Mouse (Mus musculus): Measurements from ENCODE around the gene Gtf2h3. TPM values are rescaled to one million over a fixed set of nuclear protein-coding genes. Genes with fewer than 3 reads are reported as not detected.
"Not testable (repeated sequence)": the region's sequence is repeated elsewhere in the genome, so short reads cannot be mapped to it uniquely, and the experiment has no call there.

Gene Gtf2h3
- 10 to 100 TPM; 30.0 to 32.4 TPM for total RNA-seq (2021)

DNA sequence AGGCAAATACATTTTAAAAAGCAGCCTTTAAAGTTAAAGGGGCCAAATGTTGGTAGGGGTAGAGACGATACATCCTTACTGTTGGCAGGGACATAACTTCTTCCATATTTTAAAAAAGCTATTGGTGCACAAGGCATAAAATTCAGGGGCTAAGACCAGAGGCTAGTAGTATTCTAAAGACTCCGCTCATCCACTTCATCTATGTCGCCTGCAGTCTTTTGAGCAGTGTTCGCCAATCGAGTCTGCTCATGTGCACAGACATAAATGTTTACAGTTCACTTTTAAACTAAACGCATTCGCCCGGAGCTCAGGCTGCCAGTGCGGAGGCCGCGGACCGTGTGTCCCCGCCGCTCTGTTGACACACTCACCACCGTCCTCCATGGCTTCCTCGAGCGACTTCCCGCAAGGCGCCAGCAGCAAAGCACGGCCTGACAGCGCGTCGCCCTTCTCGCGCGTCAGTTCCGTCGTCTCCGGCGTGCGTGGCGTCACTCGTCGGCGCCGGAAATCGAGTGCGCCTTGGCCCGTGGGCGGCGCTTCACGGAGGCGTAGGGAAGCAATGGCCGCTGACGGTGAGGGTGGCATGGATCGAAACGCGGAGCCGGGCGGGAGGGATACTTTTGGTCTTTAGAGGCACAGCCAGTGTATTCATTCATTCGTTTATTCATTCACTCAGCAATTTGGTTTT lies at the start of gene Gtf2h3, which contains the start of gene Eif2b1:
Gtf2h3 (plus strand) TSS at position 508 of the 685 bp plus-strand sequence.
Eif2b1 (minus strand) TSS at position 499 of the 685 bp plus-strand sequence.
- DNase-seq: peak; percentile 92 to 93

DNA sequence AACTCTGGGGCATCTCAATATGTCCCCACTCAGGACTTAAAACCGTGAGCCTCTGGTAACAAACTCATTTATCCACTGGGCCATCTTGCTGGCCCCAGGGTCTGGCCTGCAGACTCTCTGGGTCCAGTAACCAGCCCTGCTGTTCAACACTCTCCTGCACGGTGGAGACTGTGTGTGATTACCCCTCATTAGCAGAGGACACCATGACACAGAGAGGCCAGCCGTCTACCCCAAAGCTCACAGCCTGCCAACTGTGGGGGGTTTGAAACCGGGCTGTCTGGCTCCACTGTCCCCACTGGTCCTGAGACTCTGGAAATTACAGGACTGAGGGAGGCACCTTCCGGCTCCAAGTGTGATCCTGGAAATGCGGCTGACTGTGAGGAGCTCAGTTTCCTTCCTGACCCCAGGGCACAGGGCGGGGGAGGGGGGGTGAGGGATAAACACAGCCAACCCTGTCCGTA lies 49.7 kb upstream of the Gtf2h3 start:
- no peak for DNase-seq

DNA sequence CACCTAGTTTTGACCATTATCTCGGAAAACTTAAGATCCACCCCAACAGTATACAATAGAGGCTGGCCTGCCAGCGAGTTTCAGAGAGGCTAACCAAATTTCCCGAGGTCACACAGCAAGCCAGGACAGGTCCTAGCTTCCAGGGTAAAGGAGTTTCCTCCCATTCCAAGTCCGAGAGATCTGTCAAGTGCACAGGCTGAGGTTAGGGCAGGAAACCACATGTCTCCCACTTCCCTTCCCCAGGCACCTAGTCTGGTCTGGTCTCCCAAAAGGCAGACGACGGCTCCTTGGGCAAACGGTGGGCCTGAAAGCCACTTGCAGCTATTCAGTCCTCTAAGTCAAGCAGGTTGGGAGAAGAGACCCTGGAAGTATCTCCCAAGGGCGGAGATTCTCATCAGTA lies 49.2 kb upstream of the Gtf2h3 start:
- DNase-seq: no peak

DNA sequence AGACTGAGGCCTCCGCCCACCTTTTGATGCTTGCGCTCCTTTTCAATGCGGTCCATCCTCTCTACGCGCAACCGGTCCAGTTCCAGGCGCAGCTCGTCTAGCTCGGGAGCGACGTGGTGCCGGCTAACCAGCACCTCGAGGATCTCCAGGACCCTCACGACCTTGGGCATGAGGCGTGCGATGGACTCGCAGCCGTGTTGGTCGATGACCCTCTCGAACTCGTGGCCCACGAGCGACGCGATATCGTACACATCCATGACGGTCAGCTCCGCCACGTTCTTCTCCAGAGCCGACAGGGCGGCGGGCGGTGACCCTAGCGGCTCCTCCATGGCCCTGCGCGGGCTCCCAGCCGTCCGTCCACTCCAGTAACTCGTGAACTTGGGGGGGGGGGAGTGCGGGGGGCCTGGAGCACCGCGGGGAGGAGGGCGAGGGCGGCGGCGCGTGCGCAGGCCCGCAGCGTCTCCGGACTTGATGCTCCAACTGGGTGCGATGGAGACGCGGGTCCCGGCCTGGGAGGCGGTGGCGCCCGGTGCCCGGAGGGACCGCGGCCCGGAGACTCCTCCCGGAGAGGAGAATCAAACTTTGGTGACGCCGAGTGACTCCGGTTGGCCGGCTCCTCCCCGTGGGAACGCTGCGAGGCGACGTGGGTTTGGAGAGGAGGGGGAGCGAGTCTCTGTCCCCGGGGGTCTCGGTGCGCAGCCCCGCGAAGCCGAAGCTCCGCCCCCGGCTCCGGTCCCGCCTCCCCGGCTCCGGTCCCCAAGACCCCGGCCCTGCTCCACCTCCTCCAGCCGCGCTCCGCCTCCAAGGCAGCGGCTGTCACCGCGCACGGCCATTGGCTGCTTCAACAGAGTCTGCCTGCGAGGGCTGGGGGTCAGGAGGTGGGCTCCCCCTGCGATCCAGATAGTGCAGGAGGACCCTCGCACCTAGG lies 48.0 kb upstream of the Gtf2h3 start, which contains the start of gene Rilpl1:
Rilpl1 (minus strand) TSS at position 737 of the 928 bp plus-strand sequence.
- peak; percentile 84 for DNase-seq

DNA sequence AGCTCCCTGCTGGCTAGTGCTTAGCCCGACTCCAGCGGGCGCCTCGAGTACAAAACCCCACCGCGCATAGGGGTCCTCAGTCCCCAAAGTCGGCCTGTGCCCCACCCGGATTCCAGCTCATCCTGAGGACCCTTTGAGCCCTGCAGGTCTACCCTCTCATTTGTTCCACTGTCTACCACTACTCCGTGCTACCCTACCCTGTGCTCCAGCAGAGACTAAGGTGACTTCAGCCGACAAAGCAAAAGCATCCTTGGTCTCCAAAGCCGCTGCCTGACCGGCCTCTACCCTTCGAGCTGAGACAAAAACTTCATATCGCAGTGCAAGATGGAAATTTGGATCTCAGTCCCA lies 47.4 kb upstream of the Gtf2h3 start:
- DNase-seq: no peak

DNA sequence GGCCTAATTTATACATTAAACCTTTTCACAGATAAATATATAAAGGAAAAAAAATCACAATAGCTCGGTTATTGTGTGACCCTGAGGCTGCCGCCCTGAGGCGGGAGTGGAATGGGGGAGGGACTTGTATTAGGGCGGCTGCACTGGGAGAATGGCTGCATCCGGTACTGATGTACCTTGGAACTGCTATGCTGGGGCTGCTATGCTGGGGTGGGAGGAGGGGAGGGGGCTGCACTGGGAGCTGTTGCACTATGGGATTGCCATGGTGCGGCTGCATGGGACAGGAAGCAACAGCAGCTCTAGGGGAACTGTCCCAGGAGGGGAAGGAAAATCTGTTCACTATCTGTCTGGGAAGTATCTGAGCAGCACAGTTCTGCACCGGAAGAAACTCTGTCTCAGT lies 46.5 kb upstream of the Gtf2h3 start:
- DNase-seq: no peak

DNA sequence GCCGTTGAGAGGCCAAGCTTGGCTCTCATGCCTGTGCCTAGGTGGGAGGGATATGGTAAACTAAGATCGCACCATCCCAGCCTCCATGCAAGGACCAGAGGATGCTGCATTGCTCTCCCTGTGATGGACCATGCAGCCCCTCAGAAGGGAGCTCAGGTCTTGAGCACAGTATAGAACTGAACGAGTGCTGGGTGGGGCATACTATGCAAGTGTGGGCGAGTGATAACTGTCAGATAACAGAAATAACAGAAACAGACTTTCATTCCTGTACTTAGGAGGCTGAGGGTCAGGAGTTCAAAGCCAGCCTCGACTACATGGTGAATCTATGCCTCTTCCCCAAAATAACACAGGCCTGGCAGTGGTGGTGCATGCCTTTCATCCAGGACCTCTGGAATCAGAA lies 43.9 kb upstream of the Gtf2h3 start:
- DNase-seq: no peak

DNA sequence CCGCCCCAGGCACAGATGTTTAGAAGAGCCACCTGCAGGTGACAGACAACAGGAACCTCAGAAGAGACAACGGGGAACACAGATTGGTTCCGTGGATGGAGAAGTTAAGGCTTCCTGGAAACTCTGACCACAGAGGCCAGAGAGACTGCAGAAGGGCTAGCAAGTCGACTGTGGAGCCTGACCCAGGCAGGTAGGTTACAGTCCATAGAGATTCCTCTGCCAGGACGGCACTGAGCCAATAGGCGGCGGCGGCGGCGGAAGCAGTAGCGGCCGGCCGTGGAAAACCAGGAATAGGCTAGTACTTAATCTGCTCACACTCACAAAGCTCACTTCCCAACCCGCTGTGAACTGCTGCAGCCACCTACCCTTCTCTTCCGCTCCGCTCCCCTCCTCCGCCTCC lies 42.2 kb upstream of the Gtf2h3 start:
- DNase-seq: no peak

DNA sequence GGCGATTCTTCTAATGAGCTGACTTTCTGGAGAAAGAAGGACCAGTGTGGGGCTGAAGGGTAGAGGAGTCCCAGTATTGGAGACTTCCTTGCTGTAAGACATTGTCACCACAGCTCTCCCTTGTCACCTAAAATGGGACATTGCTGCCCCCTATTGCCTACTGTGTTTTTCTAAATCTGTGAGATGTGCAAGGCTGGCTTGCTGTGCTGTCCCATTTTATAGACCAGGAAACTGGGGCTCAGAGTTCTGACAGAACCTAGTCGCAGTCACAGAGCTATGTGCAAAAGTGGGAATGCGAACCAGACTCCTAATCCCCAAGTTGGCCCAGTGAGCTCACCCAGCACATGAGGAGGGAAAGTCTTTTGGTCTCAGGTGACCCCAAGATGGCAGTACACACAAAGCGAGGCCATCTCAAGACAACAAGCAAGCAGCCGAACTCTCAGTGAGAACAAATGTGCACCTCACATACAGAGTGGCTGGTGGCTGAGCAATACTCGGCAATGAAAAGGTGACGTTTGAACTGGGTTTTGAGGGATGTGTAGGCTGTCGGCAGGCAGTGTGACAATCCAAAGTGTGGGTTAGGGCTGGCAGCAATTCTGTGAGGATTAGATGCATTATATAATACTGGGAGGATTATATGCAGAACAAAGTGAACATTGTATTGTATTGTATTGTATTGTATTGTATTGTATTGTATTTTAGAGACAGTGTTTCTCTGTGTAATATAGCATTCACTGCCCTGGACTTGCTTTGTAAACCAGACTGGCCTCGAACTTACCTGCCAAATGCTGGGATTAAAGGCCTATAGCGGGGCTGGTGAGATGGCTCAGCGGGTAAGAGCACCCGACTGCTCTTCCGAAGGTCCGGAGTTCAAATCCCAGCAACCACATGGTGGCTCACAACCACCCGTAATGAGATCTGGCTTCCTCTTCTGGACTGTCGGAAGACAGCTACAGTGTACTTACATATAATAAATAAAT lies 39.8 kb upstream of the Gtf2h3 start:
- peak; percentile 41 to 63 for DNase-seq

DNA sequence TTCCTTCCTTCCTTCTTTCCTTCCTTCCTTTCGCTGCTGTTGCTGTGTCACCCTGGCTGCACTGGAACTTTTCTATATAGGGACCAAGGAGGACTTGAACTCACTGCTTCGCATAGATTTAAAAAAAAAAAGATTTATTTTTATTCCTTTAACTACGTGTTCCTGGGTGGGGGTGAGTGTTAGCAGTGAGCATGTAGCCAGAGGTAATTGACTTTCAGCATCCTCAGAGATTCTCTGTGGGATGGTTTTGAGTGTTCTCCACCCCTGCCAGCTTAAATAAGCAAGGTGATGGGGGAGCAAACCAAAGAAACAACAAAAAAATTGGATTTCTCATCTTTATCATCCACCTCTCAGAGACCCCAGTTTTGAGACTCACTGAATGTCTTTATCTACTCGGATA lies 39.0 kb upstream of the Gtf2h3 start:
- no peak for DNase-seq

DNA sequence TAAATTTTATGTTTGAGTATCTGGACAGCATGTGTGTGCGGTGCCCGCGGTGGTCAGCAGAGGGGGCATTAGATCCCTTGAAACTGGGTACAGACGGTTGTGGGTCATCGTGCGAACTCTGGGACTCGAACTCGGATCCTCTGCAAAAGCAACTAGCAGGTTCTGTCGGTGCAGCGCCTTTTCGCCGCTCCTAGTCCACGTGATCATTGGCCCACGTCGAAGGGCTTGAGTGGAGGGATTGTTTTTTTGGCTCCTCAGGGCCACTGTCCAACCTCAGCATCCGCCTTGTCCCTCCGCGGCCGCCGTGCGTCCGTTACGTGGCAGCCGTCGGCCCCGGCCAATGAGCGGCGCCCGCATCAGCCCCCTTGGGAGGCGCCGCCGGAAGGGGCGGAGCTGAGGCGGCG lies 38.6 kb upstream of the Gtf2h3 start, which contains the start of gene Tmed2:
Tmed2 (plus strand) TSS at position 313 of the 404 bp plus-strand sequence.
- DNase-seq: peak; percentile 96 to 97

DNA sequence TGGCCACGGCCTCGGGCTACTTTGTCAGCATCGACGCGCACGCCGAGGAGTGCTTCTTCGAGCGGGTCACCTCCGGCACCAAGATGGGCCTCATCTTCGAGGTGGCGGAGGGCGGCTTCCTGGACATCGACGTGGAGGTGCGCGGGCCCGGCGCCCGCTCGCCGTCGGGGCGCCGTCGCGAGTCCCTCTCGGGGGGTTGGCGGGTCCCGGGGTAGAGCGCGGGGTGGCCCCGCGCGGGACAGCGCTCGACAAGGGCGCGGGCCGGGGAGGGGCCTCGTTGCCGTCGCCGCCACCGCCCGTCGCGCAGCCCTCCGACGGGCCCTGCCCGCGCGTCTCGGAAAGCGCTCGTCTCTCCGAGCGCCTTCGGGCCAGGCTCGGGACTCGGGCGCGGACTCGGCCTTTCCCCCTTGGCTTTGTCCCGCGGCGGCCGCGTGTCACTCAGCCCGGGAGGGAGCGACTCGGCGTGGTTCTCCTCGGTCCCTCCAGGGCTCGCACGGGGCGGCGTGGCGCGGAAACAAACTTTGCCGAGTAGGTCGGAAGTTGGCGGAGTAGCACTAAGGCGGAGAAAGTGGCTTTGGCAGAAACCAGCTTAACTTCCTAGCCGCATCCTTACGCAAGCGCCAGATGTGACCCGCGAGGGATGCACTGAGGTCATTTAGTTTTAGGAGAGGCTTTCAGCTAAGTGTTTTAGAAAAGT lies 37.9 kb upstream of the Gtf2h3 start:
- peak; percentile 38 to 63 for DNase-seq

DNA sequence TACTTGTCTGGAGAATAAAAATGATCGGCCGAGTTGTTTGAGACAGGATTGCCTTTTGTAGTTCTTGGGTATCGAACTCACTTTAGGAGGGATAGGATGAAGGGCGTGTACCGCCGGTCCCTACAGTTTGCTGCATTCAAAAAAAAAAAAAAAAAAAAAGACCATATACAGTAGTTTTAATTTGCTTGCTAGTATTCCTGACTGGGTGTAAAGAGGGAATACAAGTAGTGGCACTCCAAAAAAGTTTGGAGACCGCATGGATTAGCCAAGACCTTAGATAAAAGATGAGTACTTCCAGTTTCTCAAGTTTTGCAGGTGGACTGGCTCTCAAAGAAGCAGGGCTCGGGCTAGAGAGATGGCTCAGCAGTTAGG lies 37.4 kb upstream of the Gtf2h3 start:
- DNase-seq: no peak

DNA sequence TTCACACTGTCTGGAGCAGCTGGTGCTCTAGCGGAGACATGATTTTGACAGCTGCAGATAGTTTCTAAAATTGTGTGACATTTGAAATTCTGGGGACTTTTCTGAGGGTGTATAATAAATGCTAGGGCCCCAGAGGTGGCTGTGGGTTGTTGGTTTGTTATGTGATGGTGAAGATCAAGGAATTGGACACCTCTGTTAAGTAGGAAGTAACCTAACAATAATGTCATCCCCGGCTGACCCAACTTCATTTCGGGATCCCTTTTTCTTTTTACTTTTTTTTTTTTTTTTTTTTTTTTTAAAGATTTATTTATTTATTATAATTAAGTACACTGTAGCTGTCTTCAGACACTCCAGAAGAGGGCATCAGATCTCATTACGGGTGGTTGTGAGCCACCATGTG lies 28.2 kb upstream of the Gtf2h3 start:
- not testable (repeated sequence) for DNase-seq

DNA sequence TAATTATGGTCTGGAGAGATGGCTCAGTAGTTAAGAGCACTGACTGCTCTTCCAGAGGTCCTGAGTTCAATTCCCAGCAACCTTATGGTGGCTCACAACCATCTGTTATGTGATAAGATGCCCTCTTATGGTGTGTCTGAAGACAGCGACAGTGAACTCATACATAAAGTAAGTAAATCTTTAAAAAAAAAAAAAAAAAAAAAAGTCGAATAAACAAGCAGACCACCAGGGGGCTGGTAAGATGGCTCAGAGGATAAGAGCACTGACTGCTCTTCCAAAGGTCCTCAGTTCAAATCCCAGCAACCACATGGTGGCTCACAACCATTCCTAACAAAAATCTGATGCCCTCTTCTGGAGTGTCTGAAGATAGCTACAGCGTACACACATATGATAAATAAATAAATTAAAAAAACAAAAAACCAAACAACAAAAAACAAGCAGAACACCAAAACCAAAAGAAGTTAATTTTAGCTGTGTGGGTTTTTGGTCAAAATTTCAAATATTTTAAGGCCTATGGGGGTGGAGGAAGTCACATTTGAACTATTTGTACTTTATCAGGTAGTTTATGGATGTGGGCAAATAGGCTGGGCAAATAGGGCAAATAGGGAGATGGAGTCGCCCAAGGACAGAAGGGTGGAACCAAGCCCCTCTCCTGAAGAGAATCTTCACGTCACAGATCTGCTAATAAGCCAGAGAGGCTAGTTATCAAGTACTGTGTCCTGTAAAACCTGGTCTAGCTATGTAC lies 27.4 kb upstream of the Gtf2h3 start:
- DNase-seq: not testable (repeated sequence)

DNA sequence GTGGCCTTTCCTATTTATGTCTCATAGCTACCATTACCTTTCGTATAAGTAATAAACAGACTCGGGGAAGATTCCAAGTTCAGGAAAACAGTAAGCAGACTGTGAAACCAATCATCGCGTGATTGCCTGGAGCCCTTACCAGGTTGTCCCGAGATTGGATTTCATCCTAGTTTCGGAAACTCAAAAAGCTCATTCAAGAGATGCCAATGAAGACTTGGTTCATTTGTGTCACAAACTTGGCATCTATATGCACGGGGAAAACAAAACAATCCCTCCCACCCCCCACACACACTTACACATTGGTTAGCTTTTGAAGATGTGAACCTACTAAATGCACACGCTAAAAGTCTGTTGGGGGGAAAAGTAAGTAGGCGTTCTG lies 26.9 kb upstream of the Gtf2h3 start:
- DNase-seq: no peak

DNA sequence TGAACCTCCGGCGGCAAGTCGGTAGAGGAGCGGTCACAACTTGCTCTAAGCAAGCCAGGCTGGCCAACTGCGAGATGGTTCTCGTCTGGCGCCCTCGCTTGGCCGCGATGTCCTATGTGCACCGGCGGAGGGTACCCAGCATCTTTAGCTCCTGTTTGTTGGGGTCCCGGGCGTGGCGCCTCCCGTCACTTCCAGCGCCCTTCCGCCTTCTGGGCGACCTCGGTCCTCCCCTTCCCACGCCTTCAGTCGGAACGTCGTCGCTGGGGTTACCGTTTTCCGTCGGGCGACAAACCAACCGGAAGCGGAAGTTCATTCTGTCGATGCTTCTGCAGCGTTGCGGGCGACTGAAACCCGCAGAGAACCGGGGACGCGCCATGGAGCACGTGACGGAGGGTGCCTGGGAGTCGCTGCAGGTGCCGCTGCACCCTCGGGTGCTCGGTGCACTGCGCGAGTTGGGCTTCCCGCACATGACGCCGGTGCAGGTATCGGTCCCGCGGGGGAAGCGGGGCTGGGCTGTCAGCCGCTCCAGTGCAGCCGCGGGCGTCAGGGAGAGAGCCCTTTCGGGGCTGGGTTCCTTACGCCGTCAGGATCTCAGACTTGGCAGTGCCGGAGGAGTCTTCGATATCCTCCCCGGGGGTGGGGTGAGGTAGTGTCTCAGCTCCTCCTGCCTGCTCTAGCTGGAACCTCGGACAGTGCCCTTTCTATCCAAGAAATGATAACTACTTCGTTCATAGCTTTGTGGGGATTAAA lies 26.2 kb upstream of the Gtf2h3 start, which contains the start of gene Ddx55:
Ddx55 (plus strand) TSS at position 307 of the 750 bp plus-strand sequence.
- peak; percentile 89 to 90 for DNase-seq

DNA sequence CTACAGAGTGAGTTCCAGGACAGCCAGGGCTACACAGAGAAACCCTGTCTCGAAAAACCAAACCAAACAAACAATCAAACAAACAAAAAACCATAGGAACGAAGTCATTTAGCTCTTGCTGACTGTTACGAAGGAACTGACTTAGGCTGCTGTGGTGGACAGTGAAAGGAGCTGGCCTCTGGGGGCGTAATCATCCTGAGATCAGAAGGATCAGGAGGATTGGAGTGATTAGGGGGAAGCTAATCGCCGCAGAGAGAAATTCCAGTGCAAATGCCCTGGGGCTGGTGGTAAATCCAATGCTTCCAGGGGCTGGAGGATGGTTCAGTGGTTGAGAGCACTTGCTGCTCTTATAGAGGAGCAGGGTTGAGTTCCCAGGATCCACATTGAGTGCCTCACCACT lies 25.3 kb upstream of the Gtf2h3 start:
- DNase-seq: no peak

DNA sequence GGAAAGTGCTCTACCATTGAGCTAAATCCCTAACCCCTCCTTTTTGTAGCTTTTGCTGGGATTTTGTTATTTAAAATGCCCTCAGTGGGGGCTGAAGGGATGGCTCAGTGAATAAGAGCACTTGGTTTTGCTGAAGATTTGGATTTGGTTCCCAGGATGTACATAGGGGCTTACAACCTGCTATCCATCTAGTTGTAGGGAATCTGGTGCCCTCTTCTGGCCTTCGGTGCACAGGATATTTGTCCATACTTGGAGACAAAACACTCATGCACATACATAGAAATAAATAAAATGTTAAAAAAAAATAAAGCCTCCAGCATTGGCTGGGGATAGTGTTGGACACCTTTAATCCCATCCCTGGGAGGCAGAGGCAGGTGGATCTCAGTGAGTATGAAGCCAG lies 23.8 kb upstream of the Gtf2h3 start:
- no peak for DNase-seq

DNA sequence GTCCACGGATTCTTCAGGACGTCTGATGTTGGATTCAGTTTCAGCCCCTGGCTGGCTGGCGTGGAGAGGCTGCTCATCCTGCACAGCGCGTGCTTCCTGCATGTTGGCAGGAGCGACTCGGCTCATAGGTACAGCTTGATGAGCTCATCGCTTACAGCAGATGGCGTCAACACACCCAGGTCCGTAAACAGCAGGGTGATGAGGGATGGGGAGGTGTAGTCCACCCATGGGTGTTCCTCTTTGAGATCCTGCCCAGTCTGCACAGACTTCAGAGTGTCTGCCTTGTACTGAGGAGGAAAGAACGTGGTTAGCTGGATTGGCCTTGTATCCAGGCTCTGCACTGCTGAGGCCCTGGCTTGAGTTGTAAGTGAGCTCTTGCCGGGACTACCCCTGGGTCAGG lies 7.9 kb upstream of the Gtf2h3 start:
- peak; percentile 75 to 80 for DNase-seq

Measured in layer of hippocampus, postnatal 36 days (tissue).